Mouse (Mus musculus): ENCODE measurements around the gene Dok7. TPM values are rescaled to one million over a fixed set of nuclear protein-coding genes. Genes with fewer than 3 reads are reported as not detected.

Gene Dok7
- polyA plus RNA-seq, 2 experiments: 4.7 to 11.0 TPM

- Histone ChIP-seq H3K4me2 (replicated peaks; ENCODE audit: low read depth, low read length, severe bottlenecking) (no peak overlapping the region), H3K36me3 (ENCODE audit: control insufficient read depth, insufficient read depth, low read length) (peaks cover 26% of the 10 kb centered on the region), H3K9me3 (ENCODE audit: control insufficient read depth, low read length) (no peaks in the 10 kb centered on the region), H3K27me3 (ENCODE audit: control insufficient read depth, insufficient read depth, low read length) (no peaks in the 10 kb centered on the region), H3K27ac (replicated peaks; ENCODE audit: low read depth, low read length) (no peak overlapping the region), H3K4me3 (replicated peaks; ENCODE audit: low read length) (no peak overlapping the region), H3K4me1 (ENCODE audit: control insufficient read depth, insufficient read depth, low read length) (no peaks in the 10 kb centered on the region), H3K9ac (ENCODE audit: low read depth, low read length, severe bottlenecking) (no peak overlapping the region)
- 77% methylated on average over 9 of the region's 9 CpGs for WGBS
- ATAC-seq (ENCODE audit: low FRiP score, low read depth) (no peak), DNase-seq (ENCODE audit: low spot score) (peak; percentile 22)
- TF ChIP-seq POLR2A (IDR thresholded peaks at IDR 0.05; ENCODE audit: borderline replicate concordance, extremely low read depth, insufficient read depth, insufficient read length): no peak
These were observed 36.8 kb upstream of the Dok7 start for GRCm38 (mm10) chr5:35019673-35020300.

GRCm38 (mm10) chr5:35020410-35021241 lies 35.9 kb upstream of the Dok7 start:
- no peak for TF ChIP-seq POLR2A (IDR thresholded peaks at IDR 0.05; ENCODE audit: borderline replicate concordance, extremely low read depth, insufficient read depth, insufficient read length)
- H3K4me2 ChIP-seq (replicated peaks; ENCODE audit: low read depth, low read length, severe bottlenecking): no peak overlapping the region
- no peaks in the 10 kb centered on the region for H3K27me3 ChIP-seq (ENCODE audit: control insufficient read depth, insufficient read depth, low read length)
- no peaks in the 10 kb centered on the region for H3K4me1 ChIP-seq (ENCODE audit: control insufficient read depth, insufficient read depth, low read length)
- DNase-seq (ENCODE audit: low spot score): no peak
- no peak overlapping the region for H3K27ac ChIP-seq (replicated peaks; ENCODE audit: low read depth, low read length)
- no peak overlapping the region for H3K4me3 ChIP-seq (replicated peaks; ENCODE audit: low read length)
- H3K36me3 ChIP-seq (ENCODE audit: control insufficient read depth, insufficient read depth, low read length): peaks cover 31% of the 10 kb centered on the region
- no peak overlapping the region for H3K9ac ChIP-seq (ENCODE audit: low read depth, low read length, severe bottlenecking)
- no peak for ATAC-seq (ENCODE audit: low FRiP score, low read depth)
- H3K9me3 ChIP-seq (ENCODE audit: control insufficient read depth, low read length): no peaks in the 10 kb centered on the region
- WGBS: 83% methylated on average over 9 of the region's 9 CpGs

- no peak for TF ChIP-seq POLR2A (IDR thresholded peaks at IDR 0.05; ENCODE audit: borderline replicate concordance, extremely low read depth, insufficient read depth, insufficient read length)
- no peaks in the 10 kb centered on the region for H3K4me1 ChIP-seq (ENCODE audit: control insufficient read depth, insufficient read depth, low read length)
- DNase-seq (ENCODE audit: low spot score) (peak; percentile 39), ATAC-seq (ENCODE audit: low FRiP score, low read depth) (no peak)
- WGBS: 14% methylated on average over 2 of the region's 2 CpGs
- H3K27ac ChIP-seq (replicated peaks; ENCODE audit: low read depth, low read length): no peak overlapping the region
- H3K4me3 ChIP-seq (replicated peaks; ENCODE audit: low read length): no peak overlapping the region
- peaks cover 72% of the 10 kb centered on the region for H3K36me3 ChIP-seq (ENCODE audit: control insufficient read depth, insufficient read depth, low read length)
- no peaks in the 10 kb centered on the region for H3K27me3 ChIP-seq (ENCODE audit: control insufficient read depth, insufficient read depth, low read length)
- H3K9ac ChIP-seq (ENCODE audit: low read depth, low read length, severe bottlenecking): no peak overlapping the region
- no peaks in the 10 kb centered on the region for H3K9me3 ChIP-seq (ENCODE audit: control insufficient read depth, low read length)
- no peak overlapping the region for H3K4me2 ChIP-seq (replicated peaks; ENCODE audit: low read depth, low read length, severe bottlenecking)
These were observed 31.6 kb upstream of the Dok7 start for GRCm38 (mm10) chr5:35024975-35025374.

- Histone ChIP-seq H3K27me3 (ENCODE audit: control insufficient read depth, insufficient read depth, low read length) (no peaks in the 10 kb centered on the region), H3K9ac (ENCODE audit: low read depth, low read length, severe bottlenecking) (no peak overlapping the region), H3K9me3 (ENCODE audit: control insufficient read depth, low read length) (no peaks in the 10 kb centered on the region), H3K4me1 (ENCODE audit: control insufficient read depth, insufficient read depth, low read length) (no peaks in the 10 kb centered on the region), H3K4me2 (replicated peaks; ENCODE audit: low read depth, low read length, severe bottlenecking) (no peak overlapping the region), H3K27ac (replicated peaks; ENCODE audit: low read depth, low read length) (no peak overlapping the region), H3K36me3 (ENCODE audit: control insufficient read depth, insufficient read depth, low read length) (peaks cover 83% of the 10 kb centered on the region), H3K4me3 (replicated peaks; ENCODE audit: low read length) (no peak overlapping the region)
- WGBS: 94% methylated on average over 1 of the region's 1 CpGs
- no peak for TF ChIP-seq POLR2A (IDR thresholded peaks at IDR 0.05; ENCODE audit: borderline replicate concordance, extremely low read depth, insufficient read depth, insufficient read length)
- ATAC-seq (ENCODE audit: low FRiP score, low read depth): no peak
- DNase-seq (ENCODE audit: low spot score): no peak
These were observed 27.3 kb upstream of the Dok7 start for GRCm38 (mm10) chr5:35029303-35029702.

- H3K9me3 ChIP-seq (ENCODE audit: control insufficient read depth, low read length): no peaks in the 10 kb centered on the region
- DNase-seq (ENCODE audit: low spot score) (no peak), ATAC-seq (ENCODE audit: low FRiP score, low read depth) (no peak)
- H3K4me3 ChIP-seq (replicated peaks; ENCODE audit: low read length): no peak overlapping the region
- H3K4me1 ChIP-seq (ENCODE audit: control insufficient read depth, insufficient read depth, low read length): no peaks in the 10 kb centered on the region
- H3K4me2 ChIP-seq (replicated peaks; ENCODE audit: low read depth, low read length, severe bottlenecking): no peak overlapping the region
- H3K27ac ChIP-seq (replicated peaks; ENCODE audit: low read depth, low read length): no peak overlapping the region
- no peaks in the 10 kb centered on the region for H3K27me3 ChIP-seq (ENCODE audit: control insufficient read depth, insufficient read depth, low read length)
- H3K9ac ChIP-seq (ENCODE audit: low read depth, low read length, severe bottlenecking): no peak overlapping the region
- peaks cover 84% of the 10 kb centered on the region for H3K36me3 ChIP-seq (ENCODE audit: control insufficient read depth, insufficient read depth, low read length)
- no peak for TF ChIP-seq POLR2A (IDR thresholded peaks at IDR 0.05; ENCODE audit: borderline replicate concordance, extremely low read depth, insufficient read depth, insufficient read length)
- WGBS: 86% methylated on average over 5 of the region's 5 CpGs
These were observed 26.8 kb upstream of the Dok7 start for GRCm38 (mm10) chr5:35029755-35030154.
